Mouse (Mus musculus) MEL (cell line): Measurements from ENCODE around the gene Fam167b. TPM values are rescaled to one million over a fixed set of nuclear protein-coding genes. Genes with fewer than 3 reads are reported as not detected.

Source experiments
- DNase-seq: peaks from one replicate; pipeline ENCODE4 v3.0.0; 2011; ENCODE audit warnings: low read depth, low spot score
- H3K27ac ChIP-seq: 2 replicates; pipeline ENCODE4 v1.5.1; 2012; ENCODE audit warnings: low read depth, mild to moderate bottlenecking, control low read depth, low read length, moderate library complexity; ENCODE audit not compliant: control insufficient read depth
- H3K27me3 ChIP-seq, 2 experiments: fragments of 150-350 bp in 1 of 2; sonication (generic) in 1 of 2; 2 replicates each; pipeline ENCODE4 v1.6.1; 2012; ENCODE audit warnings: low read length in 2 of 2, mild to moderate bottlenecking in 2 of 2, improper control_type of control experiment in 1 of 2, moderate library complexity in 1 of 2; ENCODE audit not compliant: insufficient read depth in 2 of 2, control insufficient read depth in 1 of 2
- H3K36me3 ChIP-seq, 2 experiments: 2 replicates each; pipeline ENCODE4 v1.6.1; 2012 to 2014; ENCODE audit warnings: low read length in 2 of 2, improper control_type of control experiment in 1 of 2, inconsistent platforms in 1 of 2, mild to moderate bottlenecking in 1 of 2; ENCODE audit not compliant: insufficient read depth in 2 of 2, control insufficient read depth in 1 of 2
- H3K4me1 ChIP-seq, 2 experiments: fragments of 150-350 bp in 1 of 2; sonication (generic) in 1 of 2; 2 replicates each; pipeline ENCODE4 v1.6.1; 2012; ENCODE audit warnings: low read length in 2 of 2, improper control_type of control experiment in 1 of 2, mild to moderate bottlenecking in 1 of 2; ENCODE audit not compliant: insufficient read depth in 2 of 2, control insufficient read depth in 1 of 2
- H3K4me3 ChIP-seq, 2 experiments: fragments of 150-350 bp in 1 of 2; sonication (generic) in 1 of 2; 2 replicates each; pipeline ENCODE4 v1.5.1; 2012; ENCODE audit warnings: low read depth in 2 of 2, low read length in 2 of 2, mild to moderate bottlenecking in 2 of 2, moderate library complexity in 2 of 2, control low read depth in 1 of 2, improper control_type of control experiment in 1 of 2; ENCODE audit not compliant: control insufficient read depth in 1 of 2, insufficient read depth in 1 of 2
- H3K79me2 ChIP-seq: 2 replicates; pipeline ENCODE4 v1.6.1; 2012; ENCODE audit warnings: mild to moderate bottlenecking, low read length, moderate library complexity; ENCODE audit not compliant: control insufficient read depth, poor library complexity, insufficient read depth
- H3K9ac ChIP-seq: 2 replicates; pipeline ENCODE4 v1.6.1; 2012; ENCODE audit warnings: low read depth, mild to moderate bottlenecking, control low read depth, low read length, moderate library complexity; ENCODE audit not compliant: control insufficient read depth, poor library complexity, severe bottlenecking
- H3K9me3 ChIP-seq: fragments of 150-350 bp; sonication (generic); replicated peaks from 2 replicates; pipeline ENCODE4 v1.6.1; 2012; ENCODE audit warnings: mild to moderate bottlenecking, low read length, improper control_type of control experiment, moderate library complexity; ENCODE audit not compliant: insufficient read depth
- BHLHE40 ChIP-seq: IDR thresholded peaks from 2 replicates; pipeline ENCODE4 v1.6.1; 2012; ENCODE audit warnings: low read depth, mild to moderate bottlenecking, inconsistent platforms, low read length, improper control_type of control experiment, borderline replicate concordance
- CHD1 ChIP-seq: IDR thresholded peaks from 2 replicates; pipeline ENCODE4 v1.6.1; 2012; ENCODE audit warnings: low read depth, mild to moderate bottlenecking, inconsistent platforms, low read length, improper control_type of control experiment
- CTCF ChIP-seq, 3 experiments: IDR thresholded peaks in 2 of 3; conservative IDR thresholded peaks in 1 of 3; 2 replicates each; pipeline ENCODE4 v1.5.1; 2011 to 2012; ENCODE audit warnings: low read length in 3 of 3, low read depth in 2 of 3, mild to moderate bottlenecking in 2 of 3, improper control_type of control experiment in 1 of 3, inconsistent platforms in 1 of 3, mixed read lengths in 1 of 3, moderate library complexity in 1 of 3; ENCODE audit not compliant: control insufficient read depth in 1 of 3, insufficient read depth in 1 of 3, poor library complexity in 1 of 3, severe bottlenecking in 1 of 3
- E2F4 ChIP-seq: IDR thresholded peaks from 2 replicates; pipeline ENCODE4 v1.6.1; 2011; ENCODE audit warnings: low read depth, low read length, improper control_type of control experiment, borderline replicate concordance
- EP300 ChIP-seq, 2 experiments: IDR thresholded peaks; 2 replicates each; pipeline ENCODE4 v1.6.1; 2011; ENCODE audit warnings: improper control_type of control experiment in 2 of 2, low read length in 2 of 2, low read depth in 1 of 2, mild to moderate bottlenecking in 1 of 2
- GABPA ChIP-seq: IDR thresholded peaks from 2 replicates; pipeline ENCODE4 v1.6.1; 2012; ENCODE audit warnings: low read depth, mild to moderate bottlenecking, inconsistent platforms, low read length, improper control_type of control experiment, moderate library complexity
- MAZ ChIP-seq: IDR thresholded peaks from 2 replicates; pipeline ENCODE4 v1.6.1; 2012; ENCODE audit warnings: low read depth, mild to moderate bottlenecking, inconsistent platforms, low read length, improper control_type of control experiment
- MXI1 ChIP-seq: IDR thresholded peaks from 2 replicates; pipeline ENCODE4 v1.6.1; 2011; ENCODE audit warnings: mild to moderate bottlenecking, low read depth, low read length, improper control_type of control experiment
- MYC ChIP-seq: IDR thresholded peaks from 2 replicates; pipeline ENCODE4 v1.6.1; 2011; ENCODE audit warnings: low read depth, mild to moderate bottlenecking, low read length, improper control_type of control experiment, moderate library complexity
- NELFE ChIP-seq: IDR thresholded peaks from 2 replicates; pipeline ENCODE4 v1.6.1; 2011; ENCODE audit warnings: low read depth, low read length, improper control_type of control experiment
- RCOR1 ChIP-seq: IDR thresholded peaks from 2 replicates; pipeline ENCODE4 v1.6.1; 2012; ENCODE audit warnings: low read depth, mild to moderate bottlenecking, inconsistent platforms, low read length, improper control_type of control experiment
- SIN3A ChIP-seq: IDR thresholded peaks from 2 replicates; pipeline ENCODE4 v1.6.1; 2012; ENCODE audit warnings: low read length, improper control_type of control experiment, inconsistent platforms
- SMC3 ChIP-seq: IDR thresholded peaks from 2 replicates; pipeline ENCODE4 v1.6.1; 2011; ENCODE audit warnings: low read depth, low read length, improper control_type of control experiment
- TBP ChIP-seq: IDR thresholded peaks from 2 replicates; pipeline ENCODE4 v1.8.0; 2011; ENCODE audit warnings: low read depth, low read length, improper control_type of control experiment
- USF2 ChIP-seq, 2 experiments: IDR thresholded peaks; 2 replicates each; pipeline ENCODE4 v1.6.1; 2011 to 2012; ENCODE audit warnings: improper control_type of control experiment in 2 of 2, low read length in 2 of 2, borderline replicate concordance in 1 of 2, inconsistent platforms in 1 of 2, low read depth in 1 of 2, mild to moderate bottlenecking in 1 of 2; ENCODE audit not compliant: insufficient read depth in 1 of 2
- ZC3H11A ChIP-seq: IDR thresholded peaks from 2 replicates; pipeline ENCODE4 v1.6.1; 2012; ENCODE audit warnings: low read depth, mild to moderate bottlenecking, inconsistent platforms, low read length, improper control_type of control experiment
- ZKSCAN1 ChIP-seq: IDR thresholded peaks from 2 replicates; pipeline ENCODE4 v1.6.1; 2012; ENCODE audit warnings: low read depth, mild to moderate bottlenecking, inconsistent platforms, low read length, improper control_type of control experiment, moderate library complexity
- ZNF384 ChIP-seq: IDR thresholded peaks from 2 replicates; pipeline ENCODE4 v1.6.1; 2012; ENCODE audit warnings: low read depth, mild to moderate bottlenecking, inconsistent platforms, low read length, improper control_type of control experiment
- polyA plus RNA-seq, 2 experiments: library from polyadenylated mRNA; stranded (reverse) in 1 of 2; unstranded in 1 of 2; fragments of >175 nt in 1 of 2; fragments of >200 nt in 1 of 2; gene quantifications; 2 replicates each; pipeline versions ENCODE4 v1.2.1 to v1.2.4; 2012; ENCODE audit warnings: low replicate concordance in 2 of 2, low read depth in 1 of 2; ENCODE audit not compliant: insufficient read length in 2 of 2, insufficient read depth in 1 of 2, missing spikeins in 1 of 2
- total RNA-seq: library from RNA; depleted of rRNA; stranded (reverse); fragments of 300-350 nt; gene quantifications from 2 replicates; pipeline ENCODE4 v1.2.3, GENCODE M21; 2012

The Fam167b gene
- total and polyA plus RNA-seq, 3 experiments = not detected

DNA sequence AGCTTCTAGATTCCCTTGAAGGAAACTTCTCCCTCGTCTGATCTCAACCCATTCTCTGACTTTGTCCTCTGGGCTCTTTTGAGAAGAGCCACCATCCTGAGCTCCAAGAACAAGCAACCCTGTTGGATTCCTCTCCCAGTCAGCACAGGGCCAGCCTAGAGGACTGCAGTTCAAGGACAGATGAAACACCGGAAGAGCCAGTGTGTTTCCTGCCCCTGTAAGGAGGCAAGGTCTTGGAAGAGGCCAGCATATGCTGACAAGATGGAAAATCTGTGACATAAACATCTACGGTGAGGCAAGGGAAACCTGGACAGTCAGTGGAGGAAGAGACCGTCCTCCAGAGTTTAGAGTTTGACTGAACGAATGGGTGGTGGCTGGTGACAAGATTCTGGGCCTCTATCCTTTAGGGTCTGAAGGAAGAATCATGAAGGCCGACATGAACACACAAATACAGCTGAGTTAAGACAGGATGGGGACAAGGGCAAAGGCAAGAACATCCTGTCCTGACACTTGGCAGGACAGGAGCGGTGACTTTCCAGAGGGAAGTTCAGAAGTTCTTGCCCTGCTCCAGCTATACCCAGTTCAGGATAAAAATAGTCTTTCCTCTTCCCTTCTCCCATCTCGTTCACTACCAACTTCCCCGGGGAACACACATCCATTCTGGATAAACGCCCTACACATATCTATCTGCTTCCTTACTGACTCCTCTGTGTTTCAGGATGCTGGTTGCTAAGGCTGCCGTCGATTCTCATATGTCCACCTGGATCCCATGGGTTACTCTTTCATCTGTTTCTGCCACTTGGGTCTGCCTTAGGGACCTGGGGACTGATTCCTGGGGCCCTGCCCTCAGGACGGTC, 5.9 kb downstream of the Fam167b start:
- no peaks in the 10 kb centered on the region; a peak in 1 of 4 replicates for H3K27me3 ChIP-seq
- no peak for DNase-seq
- no peak overlapping the region for H3K9ac ChIP-seq
- no peak for TF ChIP-seq ZKSCAN1
- no peak for TF ChIP-seq NELFE
- TF ChIP-seq SMC3 = no peak
- TF ChIP-seq SIN3A = no peak
- TF ChIP-seq CTCF (IDR thresholded peaks at IDR 0.05 in 2 of 3, conservative IDR thresholded peaks at IDR 0.05 in 1 of 3; ENCODE audit: control insufficient read depth in 1 of 3, insufficient read depth in 1 of 3, low read depth in 2 of 3, low read length in 3 of 3, poor library complexity in 1 of 3, severe bottlenecking in 1 of 3) = no peak
- TF ChIP-seq MAZ = no peak
- no peak for TF ChIP-seq ZC3H11A
- no peak for TF ChIP-seq E2F4
- TF ChIP-seq RCOR1 = no peak
- TF ChIP-seq USF2 (IDR thresholded peaks at IDR 0.05; ENCODE audit: borderline replicate concordance in 1 of 2, insufficient read depth in 1 of 2, low read depth in 1 of 2, low read length in 2 of 2) = no peak
- TF ChIP-seq MXI1 = no peak
- no peak for TF ChIP-seq MYC
- no peak for TF ChIP-seq ZNF384
- TF ChIP-seq BHLHE40 = no peak
- TF ChIP-seq EP300 (IDR thresholded peaks at IDR 0.05; ENCODE audit: low read depth in 1 of 2, low read length in 2 of 2) = no peak
- TF ChIP-seq GABPA = no peak
- no peak for TF ChIP-seq CHD1
- no peaks in the 10 kb centered on the region for H3K79me2 ChIP-seq
- H3K9me3 ChIP-seq = no peaks in the 10 kb centered on the region
- peaks cover 0 to 12% of the 10 kb centered on the region in 2 experiments; a peak in 3 of 4 replicates for H3K4me1 ChIP-seq
- peaks cover 0 to 6% of the 10 kb centered on the region in 2 experiments; a peak in 2 of 4 replicates for H3K36me3 ChIP-seq
- H3K4me3 ChIP-seq = no peak overlapping the region
- H3K27ac ChIP-seq = no peak overlapping the region

GRCm38 (mm10) chr4:129571551-129572084, 6.7 kb downstream of the Fam167b start:
- H3K79me2 ChIP-seq = no peaks in the 10 kb centered on the region
- H3K27me3 ChIP-seq = no peaks in the 10 kb centered on the region; a peak in 1 of 4 replicates
- no peak overlapping the region for H3K9ac ChIP-seq
- no peak overlapping the region for H3K27ac ChIP-seq
- H3K9me3 ChIP-seq = no peaks in the 10 kb centered on the region
- TF ChIP-seq TBP (no peak), ZKSCAN1 (peak; percentile 74)
- H3K4me3 ChIP-seq = no peak overlapping the region
- peaks cover 0 to 7% of the 10 kb centered on the region in 2 experiments; a peak in 3 of 4 replicates for H3K4me1 ChIP-seq
- no peak for DNase-seq
- H3K36me3 ChIP-seq = peaks cover 0 to 5% of the 10 kb centered on the region in 2 experiments; a peak in 2 of 4 replicates
